ENCODE assay signal across 21 mouse cellular contexts in genomic region chr12:66556846-66557245, GRCm38 (mm10).
DNase-seq lines count a peak whose midpoint lies in the region; ATAC-seq lines count a peak whose summit lies in the region.
"Had no signal": no experiment of that assay in that cellular context is flagged by ENCODE, and none has a peak within 500 bp of the region (broad histone marks: within the 10 kb centered on the region; RNA-seq: fewer than 3 reads in every experiment).

No protein-coding gene starts in this region.

- H3K4me2 ChIP-seq in forebrain, embryonic 14.5 days (ENCODE audit: low read length) = no peak overlapping the region
- H3K4me2 ChIP-seq in forebrain, embryonic 16.5 days (ENCODE audit: low read length) = no peak overlapping the region
- no peak overlapping the region for H3K4me2 ChIP-seq in neural tube, embryonic 13.5 days
- H3K4me2 ChIP-seq in hindbrain, embryonic 13.5 days = no peak overlapping the region
- H3K4me2 ChIP-seq: heart, embryonic 11.5 days; neural tube, embryonic 12.5 days had no signal

- H3K9me3 ChIP-seq in forebrain, embryonic 14.5 days (replicated peaks; ENCODE audit: control insufficient read depth, low read length) = no peaks in the 10 kb centered on the region
- no peaks in the 10 kb centered on the region for H3K9me3 ChIP-seq in forebrain, embryonic 16.5 days (ENCODE audit: control insufficient read depth, low read length)
- H3K9me3 ChIP-seq in neural tube, embryonic 13.5 days = no peaks in the 10 kb centered on the region
- no peaks in the 10 kb centered on the region for H3K9me3 ChIP-seq in hindbrain, embryonic 13.5 days
- H3K9me3 ChIP-seq: neural tube, embryonic 12.5 days had no signal

- H3K4me1 ChIP-seq in forebrain, embryonic 14.5 days (ENCODE audit: control insufficient read depth, insufficient read depth, low read length) = no peaks in the 10 kb centered on the region
- H3K4me1 ChIP-seq in forebrain, embryonic 16.5 days (replicated peaks; ENCODE audit: control insufficient read depth, insufficient read depth, low read length) = no peaks in the 10 kb centered on the region
- no peaks in the 10 kb centered on the region; the same call in 1 of the 2 replicates for H3K4me1 ChIP-seq in neural tube, embryonic 13.5 days (replicated peaks)
- no peaks in the 10 kb centered on the region for H3K4me1 ChIP-seq in hindbrain, embryonic 13.5 days (replicated peaks)
- H3K4me1 ChIP-seq: neural tube, embryonic 12.5 days had no signal

- WGBS in forebrain, embryonic 14.5 days = 39% methylated on average over 3 of the region's 3 CpGs
- WGBS in forebrain, embryonic 16.5 days = 46% methylated on average over 3 of the region's 3 CpGs
- 59% methylated on average over 3 of the region's 3 CpGs for WGBS in neural tube, embryonic 13.5 days
- 37% methylated on average over 3 of the region's 3 CpGs for WGBS in hindbrain, embryonic 13.5 days

- intact Hi-C loops in heart, postnatal 14 days (cut with DNase I) = no loop called here

- no peaks in the 10 kb centered on the region for H3K36me3 ChIP-seq in forebrain, embryonic 14.5 days (ENCODE audit: control insufficient read depth, insufficient read depth, low read length)
- no peaks in the 10 kb centered on the region for H3K36me3 ChIP-seq in forebrain, embryonic 16.5 days (ENCODE audit: control insufficient read depth, insufficient read depth)
- H3K36me3 ChIP-seq in neural tube, embryonic 13.5 days = no peaks in the 10 kb centered on the region
- H3K36me3 ChIP-seq in hindbrain, embryonic 13.5 days = no peaks in the 10 kb centered on the region
- H3K36me3 ChIP-seq: neural tube, embryonic 12.5 days had no signal

- peak; percentile 65 for DNase-seq in forebrain, embryonic 14.5 days (ENCODE audit: low spot score)
- DNase-seq in neural tube, embryonic 10.5 days (ENCODE audit: extremely low spot score, low spot score) = no peak
- DNase-seq in retina, postnatal 7 days (ENCODE audit: low read depth, low spot score) = peak; percentile 38
- no peak for DNase-seq in heart, postnatal 14 days
- no peak for DNase-seq in right cerebral cortex, postnatal 10 days (ENCODE audit: low spot score in 2 of 2)
- DNase-seq: adrenal gland, adult 8-10 months; cerebellum, adult 18-20 months; cerebellum, postnatal 36 days; gastrocnemius, adult 2 months; heart, postnatal 10 days; kidney, adult 8-10 months; kidney, postnatal 25 days; left cerebral cortex, postnatal 4 days; liver; lung, postnatal 10 days had no signal

- no peak overlapping the region for H3K27ac ChIP-seq in forebrain, embryonic 14.5 days (ENCODE audit: low read depth, low read length)
- H3K27ac ChIP-seq in forebrain, embryonic 16.5 days (ENCODE audit: low read length) = no peak overlapping the region
- H3K27ac ChIP-seq in neural tube, embryonic 13.5 days (replicated peaks) = no peak overlapping the region
- no peak overlapping the region for H3K27ac ChIP-seq in hindbrain, embryonic 13.5 days
- H3K27ac ChIP-seq: gastrocnemius, adult 2 months; neural tube, embryonic 12.5 days; stomach, postnatal 0 days had no signal

- ATAC-seq in forebrain, embryonic 14.5 days = 0 out of 2 replicates have a peak, but pooled peaks have one; percentile 30
- no peak for ATAC-seq in forebrain, embryonic 16.5 days
- ATAC-seq in neural tube, embryonic 13.5 days (ENCODE audit: low read depth) = peak; percentile 59; the same call in 1 of the 2 replicates
- peak; percentile 55; the same call in 1 of the 2 replicates for ATAC-seq in hindbrain, embryonic 13.5 days (ENCODE audit: low FRiP score)

- no peak overlapping the region for H3K9ac ChIP-seq in forebrain, embryonic 14.5 days (ENCODE audit: low read length)
- no peak overlapping the region for H3K9ac ChIP-seq in forebrain, embryonic 16.5 days (replicated peaks; ENCODE audit: low read depth, low read length)
- H3K9ac ChIP-seq in neural tube, embryonic 13.5 days = no peak overlapping the region
- no peak overlapping the region for H3K9ac ChIP-seq in hindbrain, embryonic 13.5 days
- H3K9ac ChIP-seq: neural tube, embryonic 12.5 days had no signal

- H3K4me3 ChIP-seq in forebrain, embryonic 14.5 days (ENCODE audit: low read depth, low read length) = no peak overlapping the region
- no peak overlapping the region for H3K4me3 ChIP-seq in forebrain, embryonic 16.5 days (replicated peaks; ENCODE audit: low read length)
- H3K4me3 ChIP-seq in neural tube, embryonic 13.5 days = no peak overlapping the region
- H3K4me3 ChIP-seq in hindbrain, embryonic 13.5 days = no peak overlapping the region
- H3K4me3 ChIP-seq: gastrocnemius, adult 2 months; neural tube, embryonic 12.5 days had no signal

- no peaks in the 10 kb centered on the region for H3K27me3 ChIP-seq in forebrain, embryonic 14.5 days (replicated peaks; ENCODE audit: control insufficient read depth, insufficient read depth, low read length)
- no peaks in the 10 kb centered on the region for H3K27me3 ChIP-seq in forebrain, embryonic 16.5 days (replicated peaks; ENCODE audit: control insufficient read depth, insufficient read depth, low read length)
- H3K27me3 ChIP-seq in neural tube, embryonic 13.5 days = no peaks in the 10 kb centered on the region
- H3K27me3 ChIP-seq in hindbrain, embryonic 13.5 days = no peaks in the 10 kb centered on the region
- H3K27me3 ChIP-seq: neural tube, embryonic 12.5 days had no signal

Comparison
In these comparisons a context has a peak if more than half of its experiments do, and no peak if none do; other contexts are left out.
1. DNase-seq: peak in forebrain, embryonic 14.5 days (single experiment) and retina, postnatal 7 days (single experiment); none in neural tube, embryonic 10.5 days (single experiment), heart, postnatal 14 days (0 of 2) and right cerebral cortex, postnatal 10 days (0 of 2).